Mouse (Mus musculus): Measurements from ENCODE around the gene Fgfr2.
A peak's percentile ranks its signal among the peaks of the same experiment; 100 is the strongest.
"Not testable (repeated sequence)": the region's sequence is repeated elsewhere in the genome, so short reads cannot be mapped to it uniquely, and the experiment has no call there.

The Fgfr2 gene

GRCm38 (mm10) chr7:130692943-130693799, 2430.0 kb downstream of the Fgfr2 start:
- no peak for DNase-seq (ENCODE audit: low read depth, low spot score)

GRCm38 (mm10) chr7:130692392-130692942, 2430.7 kb downstream of the Fgfr2 start:
- peak; percentile 63 for DNase-seq (ENCODE audit: low read depth, low spot score)

GRCm38 (mm10) chr7:130691931-130692330, 2431.2 kb downstream of the Fgfr2 start:
- no peak for DNase-seq (ENCODE audit: low read depth, low spot score)

GRCm38 (mm10) chr7:130690869-130691268, 2432.3 kb downstream of the Fgfr2 start:
- DNase-seq (ENCODE audit: low read depth, low spot score) = no peak

GRCm38 (mm10) chr7:130688601-130689000, 2434.5 kb downstream of the Fgfr2 start:
- DNase-seq (ENCODE audit: low read depth, low spot score) = no peak

GRCm38 (mm10) chr7:130681798-130682197, 2441.4 kb downstream of the Fgfr2 start:
- DNase-seq (ENCODE audit: low read depth, low spot score) = peak; percentile 87

GRCm38 (mm10) chr7:130678414-130678813, 2444.7 kb downstream of the Fgfr2 start:
- DNase-seq (ENCODE audit: low read depth, low spot score) = no peak

- no peak for DNase-seq (ENCODE audit: low read depth, low spot score)
Measured at GRCm38 (mm10) chr7:130677541-130678274, 2445.4 kb downstream of the Fgfr2 start.

GRCm38 (mm10) chr7:130676885-130677540, 2446.1 kb downstream of the Fgfr2 start:
- DNase-seq (ENCODE audit: low read depth, low spot score) = no peak

- DNase-seq (ENCODE audit: low read depth, low spot score) = no peak
Measured at GRCm38 (mm10) chr7:130674526-130674925, 2448.6 kb downstream of the Fgfr2 start.

GRCm38 (mm10) chr7:130673169-130674033, 2449.7 kb downstream of the Fgfr2 start:
- DNase-seq (ENCODE audit: low read depth, low spot score) = no peak

GRCm38 (mm10) chr7:130671301-130671700, 2451.8 kb downstream of the Fgfr2 start:
- no peak for DNase-seq (ENCODE audit: low read depth, low spot score)

GRCm38 (mm10) chr7:130670358-130670757, 2452.8 kb downstream of the Fgfr2 start:
- DNase-seq (ENCODE audit: low read depth, low spot score) = no peak

GRCm38 (mm10) chr7:130669370-130669881, 2453.7 kb downstream of the Fgfr2 start:
- no peak for DNase-seq (ENCODE audit: low read depth, low spot score)

- no peak for DNase-seq (ENCODE audit: low read depth, low spot score)
Measured at GRCm38 (mm10) chr7:130668729-130669281, 2454.3 kb downstream of the Fgfr2 start.

GRCm38 (mm10) chr7:130668013-130668412, 2455.1 kb downstream of the Fgfr2 start:
- DNase-seq (ENCODE audit: low read depth, low spot score) = not testable (repeated sequence)

GRCm38 (mm10) chr7:130665358-130665757, 2457.8 kb downstream of the Fgfr2 start:
- no peak for DNase-seq (ENCODE audit: low read depth, low spot score)

- DNase-seq (ENCODE audit: low read depth, low spot score) = no peak
Measured at GRCm38 (mm10) chr7:130664629-130665028, 2458.5 kb downstream of the Fgfr2 start.

GRCm38 (mm10) chr7:130664037-130664436, 2459.1 kb downstream of the Fgfr2 start:
- DNase-seq (ENCODE audit: low read depth, low spot score) = no peak

GRCm38 (mm10) chr7:130662869-130663268, 2460.3 kb downstream of the Fgfr2 start:
- DNase-seq (ENCODE audit: low read depth, low spot score) = no peak
